Mouse (Mus musculus): ENCODE measurements around the gene Cdk14. TPM values are rescaled to one million over a fixed set of nuclear protein-coding genes. Genes with fewer than 3 reads are reported as not detected.

Gene Cdk14
- polyA plus RNA-seq, 1 experiment from 2014 or later: 25.5 TPM

GRCm38 (mm10) chr5:5291321-5291991 lies 128.7 kb downstream of the Cdk14 start:
- Histone ChIP-seq H3K27ac (ENCODE audit: low read depth, low read length) (no peak overlapping the region), H3K27me3 (ENCODE audit: control insufficient read depth, insufficient read depth, low read length) (no peaks in the 10 kb centered on the region), H3K9me3 (ENCODE audit: control insufficient read depth, low read length) (no peaks in the 10 kb centered on the region), H3K4me3 (ENCODE audit: low read depth, low read length) (no peak overlapping the region), H3K9ac (ENCODE audit: low read length) (no peak overlapping the region), H3K4me1 (ENCODE audit: control insufficient read depth, insufficient read depth, low read length) (no peaks in the 10 kb centered on the region), H3K4me2 (no peak overlapping the region), H3K36me3 (ENCODE audit: control insufficient read depth, insufficient read depth, low read length) (no peaks in the 10 kb centered on the region)
- WGBS: 80% methylated on average over 6 of the region's 6 CpGs
- DNase-seq (ENCODE audit: low spot score, missing footprints): no peak
- no peak for ATAC-seq (ENCODE audit: low FRiP score)

- 88% methylated on average over 4 of the region's 4 CpGs for WGBS
- Histone ChIP-seq H3K36me3 (ENCODE audit: control insufficient read depth, insufficient read depth, low read length) (no peaks in the 10 kb centered on the region), H3K9ac (ENCODE audit: low read length) (no peak overlapping the region), H3K27ac (ENCODE audit: low read depth, low read length) (no peak overlapping the region), H3K4me2 (no peak overlapping the region), H3K4me3 (ENCODE audit: low read depth, low read length) (no peak overlapping the region), H3K27me3 (ENCODE audit: control insufficient read depth, insufficient read depth, low read length) (no peaks in the 10 kb centered on the region), H3K4me1 (ENCODE audit: control insufficient read depth, insufficient read depth, low read length) (no peaks in the 10 kb centered on the region), H3K9me3 (ENCODE audit: control insufficient read depth, low read length) (no peaks in the 10 kb centered on the region)
- DNase-seq (ENCODE audit: low spot score, missing footprints) (no peak), ATAC-seq (ENCODE audit: low FRiP score) (no peak)
Observed at GRCm38 (mm10) chr5:5290714-5291113, 129.4 kb downstream of the Cdk14 start.

- 84% methylated on average over 3 of the region's 3 CpGs for WGBS
- no peak for ATAC-seq (ENCODE audit: low FRiP score)
Observed at GRCm38 (mm10) chr5:5285876-5286275, 134.2 kb downstream of the Cdk14 start.

GRCm38 (mm10) chr5:5284531-5284930 lies 135.6 kb downstream of the Cdk14 start:
- H3K36me3 ChIP-seq (ENCODE audit: control insufficient read depth, insufficient read depth, low read length): no peaks in the 10 kb centered on the region
- no peak for DNase-seq (ENCODE audit: low spot score, missing footprints)
- ATAC-seq (ENCODE audit: low FRiP score): no peak

More at GRCm38 (mm10) chr5:5285876-5286275, 134.2 kb downstream of the Cdk14 start:
- Histone ChIP-seq H3K9me3 (ENCODE audit: control insufficient read depth, low read length) (no peaks in the 10 kb centered on the region), H3K9ac (ENCODE audit: low read length) (no peak overlapping the region), H3K27ac (ENCODE audit: low read depth, low read length) (no peak overlapping the region), H3K27me3 (ENCODE audit: control insufficient read depth, insufficient read depth, low read length) (no peaks in the 10 kb centered on the region), H3K36me3 (ENCODE audit: control insufficient read depth, insufficient read depth, low read length) (no peaks in the 10 kb centered on the region), H3K4me1 (ENCODE audit: control insufficient read depth, insufficient read depth, low read length) (no peaks in the 10 kb centered on the region), H3K4me2 (no peak overlapping the region), H3K4me3 (ENCODE audit: low read depth, low read length) (no peak overlapping the region)
- no peak for DNase-seq (ENCODE audit: low spot score, missing footprints)

GRCm38 (mm10) chr5:5283756-5284430 lies 136.2 kb downstream of the Cdk14 start:
- Histone ChIP-seq H3K36me3 (ENCODE audit: control insufficient read depth, insufficient read depth, low read length) (no peaks in the 10 kb centered on the region), H3K4me1 (ENCODE audit: control insufficient read depth, insufficient read depth, low read length) (no peaks in the 10 kb centered on the region), H3K27me3 (ENCODE audit: control insufficient read depth, insufficient read depth, low read length) (no peaks in the 10 kb centered on the region), H3K9ac (ENCODE audit: low read length) (no peak overlapping the region), H3K27ac (ENCODE audit: low read depth, low read length) (no peak overlapping the region), H3K9me3 (ENCODE audit: control insufficient read depth, low read length) (no peaks in the 10 kb centered on the region), H3K4me2 (no peak overlapping the region), H3K4me3 (ENCODE audit: low read depth, low read length) (no peak overlapping the region)
- WGBS: 90% methylated on average over 6 of the region's 6 CpGs
- DNase-seq (ENCODE audit: low spot score, missing footprints) (no peak), ATAC-seq (ENCODE audit: low FRiP score) (no peak)

More at GRCm38 (mm10) chr5:5284531-5284930, 135.6 kb downstream of the Cdk14 start:
- Histone ChIP-seq H3K4me3 (ENCODE audit: low read depth, low read length) (no peak overlapping the region), H3K4me1 (ENCODE audit: control insufficient read depth, insufficient read depth, low read length) (no peaks in the 10 kb centered on the region), H3K4me2 (no peak overlapping the region), H3K27me3 (ENCODE audit: control insufficient read depth, insufficient read depth, low read length) (no peaks in the 10 kb centered on the region), H3K27ac (ENCODE audit: low read depth, low read length) (no peak overlapping the region), H3K9ac (ENCODE audit: low read length) (no peak overlapping the region), H3K9me3 (ENCODE audit: control insufficient read depth, low read length) (no peaks in the 10 kb centered on the region)
- 93% methylated on average over 5 of the region's 5 CpGs for WGBS

GRCm38 (mm10) chr5:5282425-5282824 lies 137.7 kb downstream of the Cdk14 start:
- H3K27me3 ChIP-seq (ENCODE audit: control insufficient read depth, insufficient read depth, low read length): no peaks in the 10 kb centered on the region
- no peaks in the 10 kb centered on the region for H3K4me1 ChIP-seq (ENCODE audit: control insufficient read depth, insufficient read depth, low read length)
- no peak overlapping the region for H3K4me2 ChIP-seq
- no peak overlapping the region for H3K27ac ChIP-seq (ENCODE audit: low read depth, low read length)
- WGBS: 91% methylated on average over 5 of the region's 5 CpGs
- no peak overlapping the region for H3K4me3 ChIP-seq (ENCODE audit: low read depth, low read length)
- no peak overlapping the region for H3K9ac ChIP-seq (ENCODE audit: low read length)
- DNase-seq (ENCODE audit: low spot score, missing footprints) (no peak), ATAC-seq (ENCODE audit: low FRiP score) (no peak)
- no peaks in the 10 kb centered on the region for H3K9me3 ChIP-seq (ENCODE audit: control insufficient read depth, low read length)
- no peaks in the 10 kb centered on the region for H3K36me3 ChIP-seq (ENCODE audit: control insufficient read depth, insufficient read depth, low read length)

GRCm38 (mm10) chr5:5275321-5275720 lies 144.8 kb downstream of the Cdk14 start:
- Histone ChIP-seq H3K9ac (ENCODE audit: low read length) (no peak overlapping the region), H3K4me1 (ENCODE audit: control insufficient read depth, insufficient read depth, low read length) (no peaks in the 10 kb centered on the region), H3K27me3 (ENCODE audit: control insufficient read depth, insufficient read depth, low read length) (no peaks in the 10 kb centered on the region), H3K4me2 (no peak overlapping the region), H3K27ac (ENCODE audit: low read depth, low read length) (no peak overlapping the region), H3K36me3 (ENCODE audit: control insufficient read depth, insufficient read depth, low read length) (no peaks in the 10 kb centered on the region), H3K4me3 (ENCODE audit: low read depth, low read length) (no peak overlapping the region), H3K9me3 (ENCODE audit: control insufficient read depth, low read length) (no peaks in the 10 kb centered on the region)
- ATAC-seq (ENCODE audit: low FRiP score) (no peak), DNase-seq (ENCODE audit: low spot score, missing footprints) (no peak)
- 65% methylated on average over 2 of the region's 2 CpGs for WGBS

- Histone ChIP-seq H3K4me2 (no peak overlapping the region), H3K9ac (ENCODE audit: low read length) (no peak overlapping the region), H3K9me3 (ENCODE audit: control insufficient read depth, low read length) (no peaks in the 10 kb centered on the region), H3K27me3 (ENCODE audit: control insufficient read depth, insufficient read depth, low read length) (no peaks in the 10 kb centered on the region), H3K27ac (ENCODE audit: low read depth, low read length) (no peak overlapping the region), H3K4me1 (ENCODE audit: control insufficient read depth, insufficient read depth, low read length) (no peaks in the 10 kb centered on the region), H3K36me3 (ENCODE audit: control insufficient read depth, insufficient read depth, low read length) (no peaks in the 10 kb centered on the region), H3K4me3 (ENCODE audit: low read depth, low read length) (no peak overlapping the region)
- WGBS: 81% methylated on average over 6 of the region's 6 CpGs
- DNase-seq (ENCODE audit: low spot score, missing footprints) (peak; percentile 65), ATAC-seq (ENCODE audit: low FRiP score) (no peak)
Observed at GRCm38 (mm10) chr5:5274318-5274717, 145.8 kb downstream of the Cdk14 start.

- no peak for DNase-seq (ENCODE audit: low spot score, missing footprints)
- Histone ChIP-seq H3K4me2 (no peak overlapping the region), H3K4me1 (ENCODE audit: control insufficient read depth, insufficient read depth, low read length) (peaks cover 13% of the 10 kb centered on the region; the same call in 1 of the 2 replicates), H3K27me3 (ENCODE audit: control insufficient read depth, insufficient read depth, low read length) (no peaks in the 10 kb centered on the region), H3K27ac (ENCODE audit: low read depth, low read length) (no peak overlapping the region), H3K9me3 (ENCODE audit: control insufficient read depth, low read length) (no peaks in the 10 kb centered on the region), H3K4me3 (ENCODE audit: low read depth, low read length) (no peak overlapping the region), H3K36me3 (ENCODE audit: control insufficient read depth, insufficient read depth, low read length) (no peaks in the 10 kb centered on the region), H3K9ac (ENCODE audit: low read length) (no peak overlapping the region)
- 85% methylated on average over 3 of the region's 3 CpGs for WGBS
- ATAC-seq (ENCODE audit: low FRiP score): peak; percentile 62; the same call in 1 of the 2 replicates
Observed at GRCm38 (mm10) chr5:5266787-5267126, 153.4 kb downstream of the Cdk14 start.
